ENCODE assay signal across 18 mouse cellular contexts in the genomic region with DNA sequence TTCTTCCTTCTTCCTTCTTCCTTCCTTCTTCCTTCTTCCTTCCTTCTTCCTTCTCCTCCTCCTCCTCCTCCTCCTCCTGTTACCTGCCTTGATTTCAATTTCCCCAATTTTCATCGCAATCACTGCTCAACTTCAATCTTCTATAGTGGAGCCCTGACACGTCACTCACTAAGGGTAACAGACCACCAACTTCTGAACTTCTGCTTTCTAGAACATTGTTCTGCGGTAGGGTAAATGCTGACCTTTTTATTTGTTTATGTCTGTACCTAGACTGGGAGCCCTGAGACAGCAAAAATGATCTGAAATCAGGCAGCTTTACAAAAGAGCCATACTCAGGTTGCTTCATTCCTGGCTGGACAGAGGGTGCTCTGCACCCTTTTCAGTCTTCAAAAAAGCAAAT. TPM values are rescaled to one million over a fixed set of nuclear protein-coding genes. Genes with fewer than 3 reads are reported as not detected.
"Had no signal": no experiment of that assay in that cellular context is flagged by ENCODE, and none has a peak within 500 bp of the region (broad histone marks: within the 10 kb centered on the region; RNA-seq: fewer than 3 reads in every experiment).

No protein-coding gene starts in this region.

- DNase-seq: left cerebral cortex, postnatal 4 days; liver; liver, embryonic 13.5 days; liver, postnatal 0 days; lung, adult 18-20 months; lung, adult 2 months; lung, embryonic 14.5 days; lung, postnatal 10 days; lung, postnatal 14 days; lung, postnatal 36 days; lung, postnatal 4 days; midbrain, embryonic 14.5 days had no signal

- ATAC-seq: liver, embryonic 12.5 days; liver, postnatal 0 days; lung, postnatal 0 days; midbrain, embryonic 15.5 days had no signal

RNA-seq across cellular contexts. Expression of gene Ptprq, which starts 33.6 kb away (rescaled TPM):
- total RNA-seq: megakaryocyte, adult 5-6 weeks; megakaryocyte-erythroid progenitor cell, adult 5-6 weeks; monocyte, adult 5-6 weeks had no signal
